Mouse (Mus musculus) embryonic facial prominence, embryonic 13.5 days (tissue): Measurements from ENCODE around the gene Krtcap2. TPM values are rescaled to one million over a fixed set of nuclear protein-coding genes. Genes with fewer than 3 reads are reported as not detected.

Experiments
- ATAC-seq: fragments of 200-750 bp; cut with Nextera tagmentation; 2 replicates; pipeline ENCODE4 v1.8.0; 2017; ENCODE audit warnings: low read depth; ENCODE audit not compliant: insufficient number of reproducible peaks, insufficient read depth, low FRiP score, low TSS enrichment
- H3K27ac ChIP-seq: fragments of 300-500 bp; sonication (generic); 2 replicates; pipeline ENCODE4 v1.5.1; 2015; ENCODE audit warnings: moderate library complexity, mild to moderate bottlenecking, inconsistent platforms
- H3K27me3 ChIP-seq: fragments of 300-500 bp; sonication (generic); 2 replicates; pipeline ENCODE4 v1.6.1; 2015; ENCODE audit warnings: mild to moderate bottlenecking, inconsistent platforms
- H3K36me3 ChIP-seq: fragments of 300-500 bp; sonication (generic); 2 replicates; pipeline ENCODE4 v1.6.1; 2015; ENCODE audit warnings: mild to moderate bottlenecking, inconsistent platforms
- H3K4me1 ChIP-seq: fragments of 300-500 bp; sonication (generic); 2 replicates; pipeline ENCODE4 v1.6.1; 2015; ENCODE audit warnings: inconsistent platforms
- H3K4me2 ChIP-seq: fragments of 300-500 bp; sonication (generic); 2 replicates; pipeline ENCODE4 v1.6.1; 2015; ENCODE audit warnings: moderate library complexity, mild to moderate bottlenecking, inconsistent platforms
- H3K4me3 ChIP-seq: fragments of 300-500 bp; sonication (generic); 2 replicates; pipeline ENCODE4 v1.5.1; 2015; ENCODE audit warnings: mild to moderate bottlenecking, inconsistent platforms
- H3K9ac ChIP-seq: fragments of 300-500 bp; sonication (generic); 2 replicates; pipeline ENCODE4 v1.6.1; 2015; ENCODE audit warnings: mild to moderate bottlenecking, inconsistent platforms
- H3K9me3 ChIP-seq: fragments of 300-500 bp; sonication (generic); 2 replicates; pipeline ENCODE4 v1.6.1; 2016; ENCODE audit warnings: inconsistent platforms
- WGBS: fragments of 180-500 bp; shearing (Covaris S2); methylation state at CpG from one replicate; pipeline ENCODE4 v1.1.7; 2015; ENCODE audit warnings: mixed read lengths; 5-methylcytosine and 5-hydroxymethylcytosine counted together
- polyA plus RNA-seq: library from polyadenylated mRNA; unstranded; fragments of >200 nt; fragmentation: Nextera tagmentation; extraction: Ambion mirVana; gene quantifications from 2 replicates; pipeline ENCODE4 v1.2.1, GENCODE M21; 2015

Krtcap2 gene
- polyA plus RNA-seq, 1 experiment from 2014 or later, result 300 TPM

DNA sequence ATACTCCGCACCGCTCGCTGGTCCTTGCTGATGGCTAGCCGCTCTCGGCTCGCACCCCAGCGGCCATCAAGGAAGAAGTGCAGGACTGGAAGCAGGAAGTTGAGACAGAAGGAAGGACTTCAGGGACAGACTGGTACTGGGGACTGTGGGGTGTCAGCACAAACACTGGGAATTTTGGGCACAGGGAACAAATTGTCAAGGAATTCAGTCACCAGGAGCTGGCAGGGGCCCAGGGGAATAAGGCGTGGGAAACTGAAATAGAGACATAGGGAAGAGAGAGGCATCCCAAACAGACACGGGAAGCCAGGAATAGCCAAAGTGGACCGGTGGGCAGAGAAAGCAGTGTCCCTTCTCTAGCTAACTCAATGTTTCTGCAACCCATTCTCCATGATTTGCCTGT is 9.2 kb upstream of the Krtcap2 start:
- no peak overlapping the region for H3K4me3 ChIP-seq
- no peak overlapping the region for H3K4me2 ChIP-seq
- ATAC-seq, result no peak
- 82% methylated on average over 10 of the region's 10 CpGs for WGBS
- H3K36me3 ChIP-seq, result peaks cover 64% of the 10 kb centered on the region
- no peaks in the 10 kb centered on the region for H3K27me3 ChIP-seq
- H3K9ac ChIP-seq, result no peak overlapping the region
- H3K27ac ChIP-seq, result no peak overlapping the region
- H3K4me1 ChIP-seq, result no peaks in the 10 kb centered on the region; the same call in 1 of the 2 replicates
- no peaks in the 10 kb centered on the region for H3K9me3 ChIP-seq

DNA sequence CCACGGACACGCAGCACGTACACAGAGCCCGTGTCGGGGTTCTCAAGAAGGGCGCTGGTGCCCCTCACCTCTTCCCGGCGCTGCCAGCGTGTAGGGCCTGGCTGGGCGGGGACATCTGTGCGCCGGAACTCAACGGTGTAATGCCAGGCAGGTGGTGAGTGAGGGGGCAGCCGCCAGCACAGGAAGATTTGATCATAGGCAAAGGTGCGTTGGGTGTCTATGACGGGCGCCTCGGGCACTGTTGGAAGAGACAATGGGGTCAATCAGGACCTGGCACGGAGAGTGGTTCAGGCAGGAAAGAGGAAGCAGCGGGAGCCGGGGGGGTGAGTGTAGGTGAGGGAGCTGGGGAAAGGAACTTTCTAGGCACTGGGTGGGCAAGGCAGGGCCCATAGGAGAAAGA is 8.1 kb upstream of the Krtcap2 start:
- Histone ChIP-seq H3K4me1 (no peaks in the 10 kb centered on the region; the same call in 1 of the 2 replicates), H3K4me3 (no peak overlapping the region), H3K27ac (no peak overlapping the region), H3K36me3 (peaks cover 72% of the 10 kb centered on the region), H3K9me3 (no peaks in the 10 kb centered on the region), H3K27me3 (no peaks in the 10 kb centered on the region), H3K4me2 (no peak overlapping the region), H3K9ac (no peak overlapping the region)
- WGBS, result 91% methylated on average over 21 of the region's 21 CpGs
- no peak for ATAC-seq

DNA sequence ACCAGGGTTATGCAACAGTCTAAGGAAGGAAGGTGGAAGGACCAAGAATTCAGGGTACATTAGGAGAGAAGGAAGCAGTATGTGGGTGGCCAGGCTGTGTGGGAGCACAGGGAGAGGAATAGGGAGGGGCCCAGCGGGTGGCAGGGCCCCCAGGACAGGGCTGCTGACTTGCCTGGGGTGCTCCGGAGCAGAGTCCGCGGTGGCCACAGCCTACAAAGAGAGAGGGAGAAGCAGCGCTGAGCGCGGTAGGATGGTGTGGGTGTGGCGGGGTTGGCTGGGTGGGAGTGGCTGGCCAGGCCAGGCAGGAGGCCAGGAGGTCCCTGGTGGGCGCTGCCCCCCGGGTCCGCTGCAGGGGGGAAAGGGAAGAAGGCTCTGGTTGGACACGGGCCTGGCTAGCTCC is 7.3 kb upstream of the Krtcap2 start:
- H3K36me3 ChIP-seq, result peaks cover 69% of the 10 kb centered on the region
- H3K4me1 ChIP-seq, result peaks cover 4% of the 10 kb centered on the region
- no peak overlapping the region for H3K4me3 ChIP-seq
- H3K4me2 ChIP-seq, result no peak overlapping the region
- H3K9ac ChIP-seq, result 0 out of 2 replicates have a peak overlapping the region, but pooled peaks have one; percentile 40
- WGBS, result 75% methylated on average over 12 of the region's 12 CpGs
- H3K9me3 ChIP-seq, result no peaks in the 10 kb centered on the region
- no peak overlapping the region for H3K27ac ChIP-seq
- ATAC-seq, result peak; percentile 7; the same call in 1 of the 2 replicates
- H3K27me3 ChIP-seq, result no peaks in the 10 kb centered on the region

DNA sequence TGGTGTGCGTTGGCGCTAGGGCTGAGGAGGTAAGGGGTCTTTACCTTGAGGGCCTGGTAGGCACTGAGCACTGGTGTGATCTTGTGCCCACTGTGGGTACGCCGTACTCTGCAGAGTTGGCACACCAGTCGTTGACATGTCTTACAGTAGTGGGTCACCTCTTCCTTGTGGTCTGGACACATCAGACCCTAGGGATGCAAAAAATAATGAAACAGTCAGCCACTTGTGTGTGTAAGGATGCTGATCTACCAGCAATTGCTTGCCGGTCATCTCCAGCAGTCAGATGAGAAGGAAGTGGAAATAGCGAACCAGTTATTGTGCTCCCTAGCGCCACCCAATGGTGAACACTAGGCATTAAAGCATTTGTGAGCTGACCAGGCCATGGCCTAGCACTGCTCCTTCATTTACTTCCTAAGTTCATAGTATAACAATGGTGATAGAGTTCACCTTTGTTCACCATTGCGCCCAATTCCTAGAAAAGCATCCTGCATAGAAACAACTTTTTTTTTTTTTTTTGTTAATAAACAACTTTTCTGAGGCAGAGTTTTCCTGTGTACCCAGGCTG is 3.4 kb upstream of the Krtcap2 start:
- H3K4me3 ChIP-seq, result no peak overlapping the region
- H3K4me2 ChIP-seq, result no peak overlapping the region
- 0 out of 2 replicates have a peak, but pooled peaks cover 4% of the 10 kb centered on the region for H3K27me3 ChIP-seq
- WGBS, result 74% methylated on average over 9 of the region's 9 CpGs
- H3K36me3 ChIP-seq, result peaks cover 42% of the 10 kb centered on the region
- no peak overlapping the region for H3K27ac ChIP-seq
- H3K4me1 ChIP-seq, result peaks cover 37% of the 10 kb centered on the region
- no peaks in the 10 kb centered on the region for H3K9me3 ChIP-seq
- no peak overlapping the region for H3K9ac ChIP-seq
- no peak for ATAC-seq

DNA sequence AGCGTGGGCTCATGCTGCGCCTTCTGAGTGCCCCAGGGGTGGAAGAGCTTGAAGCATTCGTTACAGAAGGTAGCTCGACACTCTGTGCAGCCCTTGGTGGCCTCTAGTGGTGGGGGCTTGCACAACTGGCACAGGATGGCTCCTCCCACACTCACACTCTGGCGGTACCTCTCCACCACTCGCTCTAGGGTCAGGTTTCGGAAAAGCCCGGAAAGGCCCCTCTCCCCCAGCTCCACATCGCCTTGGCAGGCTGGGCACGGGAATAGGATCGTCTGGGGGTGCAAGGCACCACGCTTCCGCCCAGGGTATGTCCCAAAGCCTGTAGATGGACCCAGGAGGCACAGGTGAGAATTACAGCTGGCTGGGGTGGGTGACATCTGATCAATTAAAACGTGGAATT is 2.2 kb upstream of the Krtcap2 start:
- H3K9ac ChIP-seq, result peak overlapping the region; percentile 54
- peaks cover 42% of the 10 kb centered on the region for H3K4me1 ChIP-seq
- 0 out of 2 replicates have a peak, but pooled peaks cover 4% of the 10 kb centered on the region for H3K27me3 ChIP-seq
- 6% methylated on average over 14 of the region's 14 CpGs for WGBS
- peaks cover 38% of the 10 kb centered on the region for H3K36me3 ChIP-seq
- H3K9me3 ChIP-seq, result no peaks in the 10 kb centered on the region
- peak overlapping the region; percentile 40; the same call in 1 of the 2 replicates for H3K27ac ChIP-seq
- peak overlapping the region; percentile 90 for H3K4me2 ChIP-seq
- H3K4me3 ChIP-seq, result peak overlapping the region; percentile 83
- peak; percentile 44; the same call in 1 of the 2 replicates for ATAC-seq

DNA sequence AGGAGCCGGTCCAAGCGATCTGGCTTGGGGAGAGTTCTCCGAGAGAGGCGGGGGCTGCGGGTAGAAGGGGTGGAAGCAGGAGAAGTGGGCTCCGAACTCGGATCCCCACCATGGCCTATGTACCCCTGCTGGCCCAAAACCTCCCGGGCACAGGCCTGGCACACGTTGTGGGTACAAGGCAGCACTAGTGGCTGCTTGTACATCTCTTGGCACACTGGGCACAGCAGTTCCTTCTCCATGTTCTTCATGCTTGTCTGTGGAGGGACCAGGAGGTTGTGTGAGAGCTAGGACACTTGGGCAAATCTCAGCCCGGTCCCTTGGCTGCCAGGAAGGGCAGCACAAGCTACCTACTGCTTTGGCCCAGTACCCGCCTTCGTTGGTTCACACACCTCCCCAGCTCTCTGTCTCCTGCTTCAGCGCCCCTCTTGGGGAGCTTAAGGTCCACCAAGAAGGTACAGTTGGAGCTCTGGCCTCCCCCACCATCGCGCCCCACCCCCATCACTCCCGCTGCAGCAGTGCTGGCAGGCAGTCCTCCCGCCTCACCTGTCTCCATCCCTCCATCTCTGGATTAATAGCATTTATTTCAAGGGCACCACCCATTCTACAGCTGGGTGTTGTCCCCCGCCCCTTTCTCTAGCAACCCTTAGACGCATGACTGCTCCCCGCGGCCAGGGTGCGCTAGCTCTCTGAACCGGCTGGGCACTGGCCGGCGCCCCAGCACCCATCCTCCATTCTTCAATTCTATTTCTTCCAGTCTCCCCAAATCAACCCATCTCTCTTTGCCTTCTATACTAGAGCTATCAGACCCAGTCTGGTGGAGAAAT is 1.4 kb upstream of the Krtcap2 start:
- no peak for ATAC-seq
- H3K27ac ChIP-seq, result peak overlapping the region; percentile 60

DNA sequence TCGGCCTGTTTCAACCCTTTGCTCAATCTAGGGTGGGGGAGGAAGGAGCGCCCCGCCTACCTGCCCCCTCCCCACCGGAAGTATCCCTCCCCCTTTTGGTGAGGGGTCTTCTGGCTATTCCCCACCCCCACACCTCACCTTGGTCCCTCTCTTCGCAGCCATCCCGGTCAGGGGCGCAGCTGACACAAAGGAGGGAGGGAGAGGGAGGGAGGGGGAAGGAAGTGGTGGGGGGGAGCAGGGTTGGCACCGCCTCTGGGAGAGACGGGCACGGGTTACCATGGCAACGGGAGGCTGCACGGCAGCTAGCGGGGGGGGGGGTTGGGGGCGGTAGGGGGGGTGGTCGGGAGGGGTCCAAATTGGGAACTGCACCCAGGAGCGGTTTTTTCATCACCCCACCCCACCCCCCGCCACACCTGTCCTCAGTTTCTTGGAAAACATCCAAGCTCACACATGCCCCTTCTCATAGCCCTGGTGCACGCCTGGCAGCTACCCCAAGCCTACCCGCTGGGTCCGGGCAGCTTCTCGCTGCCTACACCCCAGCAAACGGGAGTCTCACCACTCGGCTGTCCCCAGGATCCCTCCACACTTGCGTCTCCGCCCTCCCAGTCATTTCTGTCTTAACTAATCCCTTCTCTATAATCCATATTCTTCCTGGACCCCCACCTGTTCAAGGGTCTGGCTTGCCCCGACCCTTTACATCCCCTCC is 631 bp upstream of the Krtcap2 start:
- H3K4me2 ChIP-seq, result peak overlapping the region; percentile 90
- H3K9ac ChIP-seq, result peak overlapping the region; percentile 69
- 0 out of 2 replicates have a peak, but pooled peaks cover 4% of the 10 kb centered on the region for H3K27me3 ChIP-seq
- peaks cover 42% of the 10 kb centered on the region for H3K4me1 ChIP-seq
- 1% methylated on average over 20 of the region's 26 CpGs for WGBS
- peaks cover 38% of the 10 kb centered on the region for H3K36me3 ChIP-seq
- peak overlapping the region; percentile 79 for H3K27ac ChIP-seq
- 0 out of 2 replicates have a peak, but pooled peaks have one; percentile 18 for ATAC-seq
- no peaks in the 10 kb centered on the region for H3K9me3 ChIP-seq
- peak overlapping the region; percentile 83 for H3K4me3 ChIP-seq

More for the DNA sequence above, 1.4 kb upstream of the Krtcap2 start:
- H3K9me3 ChIP-seq, result no peaks in the 10 kb centered on the region
- 0 out of 2 replicates have a peak, but pooled peaks cover 4% of the 10 kb centered on the region for H3K27me3 ChIP-seq
- H3K36me3 ChIP-seq, result peaks cover 37% of the 10 kb centered on the region
- H3K4me2 ChIP-seq, result peak overlapping the region; percentile 90
- WGBS, result 11% methylated on average over 25 of the region's 25 CpGs
- H3K4me1 ChIP-seq, result peaks cover 42% of the 10 kb centered on the region
- H3K9ac ChIP-seq, result peak overlapping the region; percentile 69
- H3K4me3 ChIP-seq, result peak overlapping the region; percentile 83

DNA sequence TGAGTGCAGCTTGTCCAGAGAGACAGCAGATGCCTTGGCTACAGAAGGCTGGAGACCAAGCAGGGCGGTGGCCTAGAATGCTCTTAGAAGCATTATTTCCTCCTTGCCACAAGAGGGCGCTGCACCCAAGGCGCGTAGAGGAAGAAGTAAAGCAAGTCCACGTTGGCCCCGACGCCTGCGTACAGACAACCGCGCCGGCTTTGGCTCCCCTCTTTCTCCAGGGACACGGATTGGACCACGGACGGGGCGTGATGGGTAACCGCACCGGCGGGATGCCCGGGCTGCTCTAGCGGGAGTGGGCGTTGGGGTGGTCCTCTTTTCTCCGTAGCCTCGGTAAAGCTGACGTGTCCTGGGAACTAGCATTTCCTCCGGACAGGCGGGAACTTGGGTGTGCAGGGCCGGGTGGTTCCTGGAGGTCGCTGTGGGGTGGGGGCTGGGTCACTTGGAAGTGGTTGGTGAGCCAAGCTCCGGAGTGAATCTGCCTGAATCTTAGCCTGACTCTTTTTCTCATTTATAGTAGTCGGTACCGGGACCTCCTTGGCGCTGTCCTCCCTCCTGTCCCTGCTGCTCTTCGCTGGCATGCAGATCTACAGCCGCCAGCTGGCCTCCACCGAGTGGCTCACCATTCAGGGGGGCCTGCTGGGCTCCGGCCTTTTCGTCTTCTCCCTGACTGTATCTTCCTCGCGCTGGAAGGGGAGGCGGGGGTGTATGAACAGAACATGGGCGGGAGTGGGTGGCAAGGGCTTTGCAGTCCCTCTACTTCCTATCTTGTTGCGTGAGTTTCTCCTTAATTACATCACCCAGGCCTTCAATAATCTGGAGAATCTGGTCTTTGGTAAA is 715 bp downstream of the Krtcap2 start, which contains the start of gene Trim46:
Gene Trim46 (minus strand): TSS at position 49 of the 840 bp plus-strand sequence.
- Histone ChIP-seq H3K4me1 (peaks cover 52% of the 10 kb centered on the region), H3K27ac (peak within 1 kb of the TSS; percentile 79), H3K4me3 (peak within 1 kb of the TSS; percentile 83)

DNA sequence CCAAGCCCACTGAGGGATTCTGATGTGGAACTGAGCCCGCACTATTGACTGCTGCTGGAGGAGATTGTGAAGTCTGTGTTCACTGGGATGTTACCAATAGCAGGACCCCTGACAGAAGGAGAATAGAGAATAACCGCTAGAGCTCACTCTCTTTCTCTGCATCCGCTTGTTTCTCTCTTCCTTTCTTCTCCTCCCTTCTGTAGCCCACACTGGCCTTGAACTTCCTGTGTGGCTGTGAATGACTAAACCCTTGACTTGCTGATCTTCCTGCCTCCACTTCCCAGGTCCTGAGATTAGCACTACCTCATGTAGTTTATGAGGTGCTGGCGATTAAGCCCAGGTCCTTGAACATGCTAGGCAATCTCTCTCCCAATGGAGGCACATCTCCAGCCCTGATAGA is 1.7 kb downstream of the Krtcap2 start:
- H3K4me2 ChIP-seq, result peak overlapping the region; percentile 90

More for the DNA sequence above, 715 bp downstream of the Krtcap2 start, which contains the start of gene Trim46:
- peak within 1 kb of the TSS; percentile 90 for H3K4me2 ChIP-seq
- peaks cover 28% of the 10 kb centered on the region for H3K36me3 ChIP-seq
- H3K9me3 ChIP-seq, result no peaks in the 10 kb centered on the region
- H3K27me3 ChIP-seq, result 0 out of 2 replicates have a peak, but pooled peaks cover 4% of the 10 kb centered on the region
- peak within 1 kb of the TSS; percentile 90 for H3K9ac ChIP-seq
- ATAC-seq, result peak; percentile 57
- WGBS, result under 1% methylated on average over 42 of the region's 42 CpGs

DNA sequence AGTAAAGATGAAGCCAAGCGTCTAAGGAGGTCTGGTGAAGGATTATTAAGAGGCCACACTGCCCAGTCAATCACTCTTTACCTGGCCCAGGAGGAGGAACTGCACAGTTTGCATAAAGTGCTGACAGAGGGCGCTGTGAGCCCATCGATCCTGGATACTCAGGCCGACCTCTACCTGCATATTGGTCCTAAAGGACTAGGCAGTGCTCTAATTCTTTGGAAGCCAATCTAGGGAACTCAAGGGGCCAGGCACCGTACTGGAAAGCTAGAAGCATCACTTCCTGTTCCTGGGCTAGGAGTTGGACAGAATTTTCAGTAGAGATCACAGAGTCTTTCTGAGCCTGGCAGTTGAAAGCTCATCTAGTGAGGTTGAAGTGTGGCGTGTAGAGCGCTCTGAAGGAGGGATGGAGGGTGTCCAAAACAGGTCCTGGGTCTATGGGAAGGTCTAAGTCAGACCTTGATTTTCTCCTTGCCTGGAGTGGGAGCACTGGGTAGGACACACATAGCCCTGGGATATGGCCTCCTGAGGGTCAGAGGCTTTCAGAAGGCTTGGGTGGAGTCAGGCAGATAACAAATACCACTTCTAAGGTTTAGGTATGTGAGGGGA is 4.8 kb downstream of the Krtcap2 start:
- peaks cover 8% of the 10 kb centered on the region; the same call in 1 of the 2 replicates for H3K27me3 ChIP-seq
- H3K4me2 ChIP-seq, result peak overlapping the region; percentile 46; the same call in 1 of the 2 replicates
- no peak overlapping the region for H3K27ac ChIP-seq
- no peak for ATAC-seq
- H3K36me3 ChIP-seq, result peaks cover 20% of the 10 kb centered on the region
- WGBS, result 16% methylated on average over 7 of the region's 7 CpGs
- H3K9me3 ChIP-seq, result no peaks in the 10 kb centered on the region
- H3K9ac ChIP-seq, result no peak overlapping the region
- peaks cover 34% of the 10 kb centered on the region for H3K4me1 ChIP-seq
- no peak overlapping the region for H3K4me3 ChIP-seq

More for the DNA sequence above, 1.7 kb downstream of the Krtcap2 start:
- H3K9me3 ChIP-seq, result no peaks in the 10 kb centered on the region
- H3K9ac ChIP-seq, result peak overlapping the region; percentile 90
- H3K4me3 ChIP-seq, result peak overlapping the region; percentile 83
- peaks cover 20% of the 10 kb centered on the region for H3K36me3 ChIP-seq
- no peak overlapping the region for H3K27ac ChIP-seq
- WGBS, result 90% methylated on average over 4 of the region's 4 CpGs
- no peak for ATAC-seq
- H3K4me1 ChIP-seq, result peaks cover 59% of the 10 kb centered on the region
- H3K27me3 ChIP-seq, result peaks cover 10% of the 10 kb centered on the region; the same call in 1 of the 2 replicates
